Mouse (Mus musculus): ENCODE results near the gene Fbxl13.

DNA sequence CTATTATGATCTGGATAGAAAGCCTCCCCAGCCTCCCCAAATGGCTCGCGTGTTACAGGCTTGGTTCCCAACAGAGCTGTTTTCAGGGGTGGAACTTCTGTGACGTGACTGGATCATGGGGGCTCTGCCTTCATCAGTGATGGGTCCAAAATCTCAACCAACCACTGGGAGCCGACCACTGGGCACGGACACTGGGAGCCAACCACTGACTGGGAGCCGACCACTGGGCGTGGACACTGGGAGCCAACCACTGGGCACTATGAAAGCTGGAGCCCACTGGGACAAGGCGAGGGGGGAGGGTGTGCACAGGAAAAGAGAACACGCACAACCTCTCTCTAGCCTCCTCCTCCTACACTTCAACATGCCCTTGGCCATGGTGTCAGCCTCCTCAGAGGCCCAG, 38.4 kb upstream of the Fbxl13 start:
- TF ChIP-seq CTCF (conservative IDR thresholded peaks at IDR 0.05; ENCODE audit: low read length) (no peak), POU5F1 (IDR thresholded peaks at IDR 0.05; ENCODE audit: borderline replicate concordance, low read length) (no peak), NANOG (IDR thresholded peaks at IDR 0.05; ENCODE audit: borderline replicate concordance, low read length) (no peak)
